Mouse (Mus musculus) liver, embryonic 11.5 days (tissue): ENCODE data around the gene Hnrnpa2b1. TPM values are rescaled to one million over a fixed set of nuclear protein-coding genes. Genes with fewer than 3 reads are reported as not detected.

ENCODE experiments used
- ATAC-seq: fragments of 200-750 bp; cut with Nextera tagmentation; replicated peaks from 2 replicates; pipeline ENCODE4 v1.8.0; 2017; ENCODE audit warnings: moderate number of reproducible peaks, mild to moderate bottlenecking, moderate TSS enrichment, moderate library complexity; ENCODE audit not compliant: low FRiP score
- DNase-seq: peaks from one replicate; pipeline ENCODE4 v3.0.0-alpha.2; 2017; ENCODE audit warnings: low spot score
- H3K27ac ChIP-seq: fragments of 300-500 bp; sonication (generic); 2 replicates; pipeline ENCODE4 v1.5.1; 2014; ENCODE audit warnings: mild to moderate bottlenecking, low read depth, low read length, control low read depth
- H3K27me3 ChIP-seq: fragments of 300-500 bp; sonication (generic); replicated peaks from 2 replicates; pipeline ENCODE4 v1.6.1; 2014; ENCODE audit warnings: low read length, mixed read lengths; ENCODE audit not compliant: control insufficient read depth, insufficient read depth
- H3K36me3 ChIP-seq: fragments of 300-500 bp; sonication (generic); 2 replicates; pipeline ENCODE4 v1.6.1; 2014; ENCODE audit warnings: mild to moderate bottlenecking, low read length, moderate library complexity, mixed read lengths; ENCODE audit not compliant: control insufficient read depth, insufficient read depth
- H3K4me1 ChIP-seq: fragments of 300-500 bp; sonication (generic); replicated peaks from 2 replicates; pipeline ENCODE4 v1.6.1; 2014; ENCODE audit warnings: low read length, mixed read lengths; ENCODE audit not compliant: control insufficient read depth, insufficient read depth
- H3K4me2 ChIP-seq: fragments of 300-500 bp; sonication (generic); 2 replicates; pipeline ENCODE4 v1.6.1; 2014; ENCODE audit warnings: mild to moderate bottlenecking, control low read depth, moderate library complexity
- H3K4me3 ChIP-seq: fragments of 300-500 bp; sonication (generic); 2 replicates; pipeline ENCODE4 v1.5.1; 2014; ENCODE audit warnings: low read depth, low read length, control low read depth
- H3K9ac ChIP-seq: fragments of 300-500 bp; sonication (generic); 2 replicates; pipeline ENCODE4 v1.6.1; 2014; ENCODE audit warnings: low read depth, low read length, control low read depth
- H3K9me3 ChIP-seq: fragments of 300-500 bp; sonication (generic); 2 replicates; pipeline ENCODE4 v1.6.1; 2016; ENCODE audit warnings: low read length, inconsistent platforms, mixed read lengths; ENCODE audit not compliant: control insufficient read depth
- WGBS: fragments of 180-500 bp; shearing (Covaris S2); extraction: QIAGEN DNeasy Blood & Tissue Kit; methylation state at CpG from one replicate; pipeline ENCODE4 v1.1.7; 2014; 5-methylcytosine and 5-hydroxymethylcytosine counted together
- polyA plus RNA-seq: library from polyadenylated mRNA; unstranded; fragments of >200 nt; fragmentation: Nextera tagmentation; extraction: Ambion mirVana; gene quantifications from 2 replicates; pipeline ENCODE4 v1.2.1, GENCODE M21; 2014

Hnrnpa2b1 gene
- polyA plus RNA-seq, 1 experiment from 2014 or later = 1,403 TPM

DNA sequence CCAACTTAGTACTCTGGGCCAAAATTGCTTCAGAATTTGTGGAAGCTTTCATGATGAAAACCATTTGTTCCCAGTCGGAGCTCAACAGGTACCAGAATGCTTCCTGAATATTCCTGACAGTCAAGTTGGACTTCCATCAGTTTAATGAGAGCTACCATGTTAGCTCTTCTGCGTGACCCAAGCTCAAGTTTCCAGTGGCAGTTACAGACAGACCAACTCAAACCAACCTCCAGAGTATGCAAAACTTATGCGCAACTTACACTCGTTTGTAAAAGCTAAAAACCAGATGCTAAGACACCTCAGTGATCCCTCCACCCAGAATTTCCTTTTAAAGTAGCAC lies 9.7 kb downstream of the Hnrnpa2b1 start:
- ATAC-seq (no peak), DNase-seq (no peak)
- no peaks in the 10 kb centered on the region for H3K27me3 ChIP-seq
- H3K36me3 ChIP-seq = peaks cover 30% of the 10 kb centered on the region
- WGBS = 73% methylated on average over 4 of the region's 4 CpGs
- H3K4me3 ChIP-seq = no peak overlapping the region
- H3K9me3 ChIP-seq = no peaks in the 10 kb centered on the region
- H3K27ac ChIP-seq = no peak overlapping the region
- H3K4me1 ChIP-seq = no peaks in the 10 kb centered on the region
- no peak overlapping the region for H3K4me2 ChIP-seq
- H3K9ac ChIP-seq = no peak overlapping the region

DNA sequence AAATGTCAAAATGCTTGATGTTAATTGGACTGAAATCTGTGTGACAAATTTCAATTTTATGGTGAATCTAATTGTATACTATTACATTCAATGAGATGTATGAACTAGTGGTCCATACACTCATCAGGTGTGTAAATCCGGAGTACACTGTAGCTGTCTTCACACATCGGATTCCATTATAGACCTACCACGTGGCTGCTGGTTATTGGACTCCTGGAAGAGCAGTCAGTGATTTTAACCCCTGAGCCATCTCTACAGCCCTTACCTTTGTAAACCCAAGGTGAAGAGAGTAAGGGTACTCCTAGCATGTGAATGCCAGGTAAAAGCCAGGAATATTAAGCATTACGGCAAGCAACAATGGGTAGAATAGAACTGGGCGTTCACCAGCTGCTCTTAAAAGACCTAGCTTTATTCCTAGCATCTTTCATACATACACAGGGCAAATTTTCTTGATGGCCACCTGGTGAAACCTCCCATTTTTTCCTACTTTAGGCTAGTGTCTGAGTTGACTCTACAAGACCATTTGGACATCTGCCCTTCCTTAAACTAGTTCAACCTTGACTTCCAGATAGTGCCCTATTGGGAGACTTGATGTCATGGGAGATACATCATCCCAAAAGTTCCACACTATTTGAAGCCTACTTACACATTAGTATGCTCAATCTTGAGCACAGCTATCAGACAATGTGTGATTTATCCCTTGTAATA lies 10.2 kb downstream of the Hnrnpa2b1 start:
- Histone ChIP-seq H3K4me1 (no peaks in the 10 kb centered on the region), H3K36me3 (peaks cover 30% of the 10 kb centered on the region), H3K9ac (no peak overlapping the region), H3K4me2 (no peak overlapping the region), H3K27me3 (no peaks in the 10 kb centered on the region), H3K27ac (no peak overlapping the region), H3K4me3 (no peak overlapping the region), H3K9me3 (no peaks in the 10 kb centered on the region)
- DNase-seq = peak; percentile 46
- 44% methylated on average over 5 of the region's 5 CpGs for WGBS
- ATAC-seq = peak; percentile 54

DNA sequence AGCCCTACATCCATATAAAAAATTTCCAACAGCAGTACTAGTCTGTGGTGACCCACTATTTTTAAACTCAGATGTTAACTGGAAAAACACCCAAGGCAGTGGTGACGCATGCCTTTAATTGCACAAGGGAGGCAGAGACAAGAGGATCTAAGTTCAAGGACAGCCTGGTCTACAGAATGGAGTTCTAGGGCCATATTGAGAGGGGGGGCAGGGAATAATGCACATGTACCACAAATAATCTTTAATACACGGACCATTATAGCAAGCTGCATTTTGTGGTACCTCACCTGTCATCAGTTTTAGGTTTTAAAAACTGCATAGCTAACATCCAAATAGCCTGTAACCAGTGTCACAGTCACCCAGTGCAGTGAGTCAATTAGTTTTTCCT lies 10.8 kb downstream of the Hnrnpa2b1 start:
- Histone ChIP-seq H3K27ac (no peak overlapping the region), H3K4me2 (no peak overlapping the region), H3K36me3 (peaks cover 29% of the 10 kb centered on the region), H3K4me1 (no peaks in the 10 kb centered on the region), H3K4me3 (no peak overlapping the region), H3K9ac (no peak overlapping the region), H3K27me3 (no peaks in the 10 kb centered on the region), H3K9me3 (no peaks in the 10 kb centered on the region)
- peak; percentile 21 for ATAC-seq
- no peak for DNase-seq
- WGBS = 34% methylated on average over 2 of the region's 2 CpGs

DNA sequence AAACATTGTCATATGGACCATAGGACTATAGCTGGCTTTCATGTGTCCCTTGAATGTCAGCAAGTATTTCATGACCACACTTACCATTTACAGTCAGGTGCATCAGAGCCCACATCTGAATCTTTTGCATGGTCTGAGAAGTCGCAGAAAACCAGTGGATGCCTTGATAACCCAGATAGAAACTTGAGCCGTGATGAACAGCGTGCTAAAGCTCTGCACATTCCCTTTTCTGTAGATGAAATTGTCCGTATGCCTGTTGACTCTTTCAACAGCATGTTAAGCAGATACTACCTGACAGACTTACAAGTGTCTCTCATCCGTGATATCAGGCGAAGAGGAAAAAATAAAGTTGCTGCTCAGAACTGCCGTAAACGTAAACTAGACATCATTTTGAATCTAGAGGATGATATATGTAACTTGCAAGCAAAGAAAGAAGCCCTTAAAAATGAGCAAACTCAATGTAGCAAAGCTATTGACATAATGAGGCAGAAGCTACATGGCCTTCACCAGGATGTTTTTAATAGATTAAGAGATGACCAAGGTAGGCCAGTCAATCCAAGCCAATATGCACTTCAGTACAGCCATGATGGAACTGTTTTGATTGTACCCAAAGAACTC lies 11.8 kb downstream of the Hnrnpa2b1 start:
- no peak for ATAC-seq
- Histone ChIP-seq H3K4me3 (no peak overlapping the region), H3K36me3 (peaks cover 20% of the 10 kb centered on the region), H3K9me3 (no peaks in the 10 kb centered on the region), H3K4me2 (no peak overlapping the region), H3K9ac (no peak overlapping the region), H3K4me1 (no peaks in the 10 kb centered on the region), H3K27ac (no peak overlapping the region), H3K27me3 (no peaks in the 10 kb centered on the region)
- no peak for DNase-seq
- 74% methylated on average over 8 of the region's 8 CpGs for WGBS

DNA sequence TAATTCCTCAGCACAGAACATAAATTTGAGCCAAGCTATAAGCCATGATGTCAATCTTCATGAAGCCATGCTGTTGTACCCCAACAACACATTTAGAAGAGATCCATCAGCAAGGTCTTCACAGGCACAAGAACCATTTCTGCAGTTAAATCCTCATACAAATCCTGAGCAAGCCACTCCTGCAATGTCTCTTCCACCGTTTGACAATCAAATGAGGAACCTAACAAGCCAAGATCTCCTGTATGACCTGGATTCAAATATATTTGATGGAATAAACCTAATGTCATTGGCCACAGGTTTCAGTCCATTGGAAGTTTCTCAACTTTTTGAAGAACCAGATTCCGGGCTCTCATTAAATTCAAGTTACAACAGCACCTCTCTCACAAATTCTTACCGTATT lies 12.4 kb downstream of the Hnrnpa2b1 start:
- Histone ChIP-seq H3K27ac (no peak overlapping the region), H3K4me2 (no peak overlapping the region), H3K4me1 (no peaks in the 10 kb centered on the region), H3K36me3 (peaks cover 19% of the 10 kb centered on the region), H3K9ac (no peak overlapping the region), H3K4me3 (no peak overlapping the region), H3K9me3 (no peaks in the 10 kb centered on the region), H3K27me3 (no peaks in the 10 kb centered on the region)
- WGBS = 68% methylated on average over 3 of the region's 3 CpGs
- DNase-seq (no peak), ATAC-seq (no peak)

DNA sequence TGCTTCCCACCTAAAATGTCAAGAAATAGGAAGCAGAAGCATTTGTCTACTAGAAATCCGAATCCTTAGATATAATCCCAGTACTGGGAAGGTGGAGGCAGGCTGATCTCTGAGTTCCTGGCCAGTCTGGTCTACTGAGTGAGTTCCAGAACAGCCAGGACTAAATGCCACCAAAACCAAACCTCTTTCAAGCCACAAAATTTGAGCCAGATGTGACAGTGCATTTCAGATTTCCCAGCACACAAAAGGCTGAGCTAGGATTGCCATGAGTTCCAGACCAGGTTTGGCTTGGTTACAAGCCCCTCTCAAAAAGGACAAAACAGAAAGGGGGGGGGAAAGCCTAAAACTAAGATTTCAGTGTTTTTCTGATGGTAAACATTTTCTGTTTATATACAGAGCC lies 13.5 kb downstream of the Hnrnpa2b1 start:
- WGBS = 71% methylated on average over 1 of the region's 1 CpGs
- H3K9ac ChIP-seq = no peak overlapping the region
- no peaks in the 10 kb centered on the region for H3K9me3 ChIP-seq
- ATAC-seq (no peak), DNase-seq (no peak)
- H3K4me2 ChIP-seq = no peak overlapping the region
- no peak overlapping the region for H3K27ac ChIP-seq
- no peaks in the 10 kb centered on the region for H3K27me3 ChIP-seq
- H3K4me3 ChIP-seq = no peak overlapping the region
- peaks cover 10% of the 10 kb centered on the region for H3K36me3 ChIP-seq
- no peaks in the 10 kb centered on the region for H3K4me1 ChIP-seq

DNA sequence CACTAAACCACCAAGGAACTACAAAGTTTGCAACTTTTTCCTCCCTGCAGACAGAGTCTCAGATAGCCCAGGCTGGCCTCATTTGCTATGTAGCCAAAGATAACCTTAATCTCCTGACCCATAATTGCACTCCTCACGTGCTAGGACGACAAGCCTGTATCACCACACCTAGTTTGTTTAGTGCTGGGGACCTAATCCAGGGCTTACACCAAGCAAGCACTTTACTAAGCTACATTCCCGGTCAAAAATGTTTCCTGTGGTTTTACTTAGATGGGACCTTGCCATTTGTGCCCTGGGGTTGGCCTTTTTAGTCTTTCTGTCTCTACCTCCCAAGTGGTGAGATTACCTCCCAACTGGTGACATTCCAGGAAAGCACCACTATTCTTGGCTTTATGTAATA lies 14.7 kb downstream of the Hnrnpa2b1 start:
- peaks cover 5% of the 10 kb centered on the region for H3K36me3 ChIP-seq
- DNase-seq = no peak
- 30% methylated on average over 3 of the region's 3 CpGs for WGBS
- H3K27me3 ChIP-seq = no peaks in the 10 kb centered on the region
- H3K9me3 ChIP-seq = no peaks in the 10 kb centered on the region
- H3K9ac ChIP-seq = no peak overlapping the region
- no peak overlapping the region for H3K4me2 ChIP-seq
- H3K4me3 ChIP-seq = no peak overlapping the region
- no peak for ATAC-seq
- H3K4me1 ChIP-seq = no peaks in the 10 kb centered on the region
- H3K27ac ChIP-seq = no peak overlapping the region

DNA sequence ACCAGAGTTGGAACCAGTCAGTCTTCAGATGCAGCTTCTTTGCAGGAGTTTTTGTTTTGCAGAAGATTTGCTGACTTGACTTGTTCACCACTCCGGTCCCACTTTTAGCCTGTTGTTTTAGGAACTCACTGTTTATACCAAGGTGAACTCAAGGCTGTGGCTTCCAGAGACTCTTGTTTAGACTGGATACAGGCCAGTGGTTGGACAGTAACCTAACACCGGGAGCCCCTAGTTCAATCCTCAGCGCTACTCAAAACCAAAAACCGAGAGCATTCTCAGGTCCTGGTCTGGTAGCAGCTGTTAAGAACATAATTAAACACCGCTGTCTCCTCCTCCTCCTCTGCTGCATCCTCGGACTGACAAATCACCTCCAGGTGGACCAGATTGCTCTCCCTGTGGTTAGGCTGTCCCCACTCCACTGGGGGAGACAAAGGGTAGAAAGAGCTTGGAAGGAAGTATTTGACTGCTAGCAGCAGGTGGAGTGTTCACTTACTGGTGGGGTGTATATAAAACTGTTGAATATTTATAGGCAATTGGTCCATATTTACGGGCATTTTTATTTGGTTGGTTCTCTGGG lies 16.7 kb downstream of the Hnrnpa2b1 start:
- DNase-seq (no peak), ATAC-seq (no peak)

More for the DNA sequence above, 16.7 kb downstream of the Hnrnpa2b1 start:
- no peaks in the 10 kb centered on the region for H3K36me3 ChIP-seq
- no peaks in the 10 kb centered on the region for H3K27me3 ChIP-seq
- no peak overlapping the region for H3K4me3 ChIP-seq
- H3K4me1 ChIP-seq = no peaks in the 10 kb centered on the region
- no peak overlapping the region for H3K9ac ChIP-seq
- H3K27ac ChIP-seq = no peak overlapping the region
- WGBS = 73% methylated on average over 7 of the region's 7 CpGs
- no peak overlapping the region for H3K4me2 ChIP-seq
- H3K9me3 ChIP-seq = no peaks in the 10 kb centered on the region
